Mouse (Mus musculus): ENCODE measurements around the gene Appl2. TPM values are rescaled to one million over a fixed set of nuclear protein-coding genes. Genes with fewer than 3 reads are reported as not detected.

Appl2 gene
- total RNA-seq, 2 experiments from 2014 or later: 7.3 to 16.3 TPM

- ATAC-seq (replicated peaks; ENCODE audit: low FRiP score, poor library complexity, severe bottlenecking): no peak
Measured at GRCm38 (mm10) chr10:83634461-83634860, 14.1 kb downstream of the Appl2 start.

DNA sequence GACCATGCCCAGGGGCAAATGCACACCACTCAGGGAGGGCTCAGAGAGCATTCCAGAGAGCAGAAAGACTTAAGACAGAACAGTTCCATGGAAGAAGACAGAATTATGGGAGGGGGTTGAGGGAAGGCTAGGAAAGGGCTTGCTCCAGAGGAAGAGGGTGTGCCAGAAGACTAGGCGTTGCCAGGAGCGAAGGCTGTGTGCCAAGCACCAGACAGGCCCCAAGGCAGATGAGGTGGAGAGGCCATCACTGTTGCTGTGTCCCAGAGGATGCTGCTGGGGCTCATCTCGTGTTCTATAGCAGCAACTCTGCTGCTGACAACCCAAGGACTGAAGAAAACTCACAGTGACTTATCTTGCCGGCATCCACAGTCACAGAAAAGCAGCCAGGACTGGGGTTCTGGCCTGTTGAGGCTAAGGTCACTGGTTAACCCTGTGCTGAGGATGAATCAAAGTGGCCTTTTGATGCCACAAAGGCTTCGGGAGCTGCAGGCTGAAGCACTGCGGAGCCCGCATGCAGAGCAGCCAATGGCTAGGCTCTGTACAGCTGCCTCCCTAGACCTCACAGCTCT is 15.6 kb downstream of the Appl2 start:
- ATAC-seq (replicated peaks; ENCODE audit: low FRiP score, poor library complexity, severe bottlenecking): no peak

DNA sequence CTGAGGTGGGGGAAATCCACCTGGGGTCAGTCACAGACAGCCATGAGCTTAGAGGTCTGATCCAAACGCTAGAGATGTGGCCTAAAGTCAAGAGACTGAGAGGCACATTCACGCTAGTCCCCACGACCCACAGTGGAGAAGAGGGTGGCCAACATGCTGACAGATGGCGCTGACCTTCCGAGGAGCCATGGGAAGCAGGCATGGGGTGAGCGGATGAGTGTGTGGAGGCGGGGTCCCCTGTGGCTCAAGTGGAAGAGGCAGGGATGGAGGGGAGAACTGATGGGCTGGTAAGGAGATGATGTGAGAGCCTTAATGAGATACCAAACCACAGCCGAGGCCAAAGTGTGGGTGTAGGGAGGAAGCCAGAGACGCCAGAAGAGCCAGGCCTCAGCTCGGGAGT is 16.8 kb downstream of the Appl2 start:
- no peak for ATAC-seq (replicated peaks; ENCODE audit: low FRiP score, poor library complexity, severe bottlenecking)

DNA sequence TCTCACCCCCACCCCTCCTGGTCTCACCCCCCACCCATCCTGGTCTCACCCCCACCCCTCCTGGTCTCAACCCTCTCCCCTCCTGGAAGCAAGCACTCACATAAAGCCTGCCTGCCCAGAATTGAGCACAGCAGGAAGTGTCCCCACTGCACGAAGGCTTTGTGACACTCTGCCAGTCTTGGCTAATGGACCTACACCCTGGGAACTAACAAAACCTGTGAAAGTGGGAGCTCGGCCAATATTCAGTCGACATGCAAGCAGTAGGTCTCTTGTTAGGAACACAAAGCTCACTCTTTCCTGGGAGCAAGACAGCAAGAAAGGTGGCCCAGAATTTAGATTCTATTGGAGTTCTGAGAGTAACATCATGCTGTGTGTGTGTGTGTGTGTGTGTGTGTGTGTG is 17.6 kb downstream of the Appl2 start:
- no peak for ATAC-seq (replicated peaks; ENCODE audit: low FRiP score, poor library complexity, severe bottlenecking)

DNA sequence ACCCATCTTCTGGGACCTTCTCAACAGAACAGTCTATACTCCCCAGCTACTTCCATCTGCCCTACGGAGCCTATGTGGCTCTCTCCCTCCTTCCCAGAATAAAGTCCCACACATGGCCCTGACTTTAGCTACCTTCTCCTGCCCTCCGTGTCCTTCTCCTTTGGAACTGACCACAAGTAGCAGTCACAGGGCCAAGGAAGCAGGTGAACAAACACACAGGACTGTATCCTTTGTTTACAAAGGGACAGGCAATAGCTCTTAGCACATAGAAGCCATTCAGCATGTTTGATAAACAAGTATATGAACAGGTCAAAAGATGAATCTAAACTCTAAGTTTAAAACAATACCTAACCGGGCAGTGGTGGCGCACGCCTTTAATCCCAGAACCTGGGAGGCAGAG is 18.7 kb downstream of the Appl2 start:
- ATAC-seq (replicated peaks; ENCODE audit: low FRiP score, poor library complexity, severe bottlenecking): no peak

- peak; percentile 25; the same call in 1 of the 2 replicates for ATAC-seq (replicated peaks; ENCODE audit: low FRiP score, poor library complexity, severe bottlenecking)
Measured at GRCm38 (mm10) chr10:83629190-83629781, 19.3 kb downstream of the Appl2 start.

DNA sequence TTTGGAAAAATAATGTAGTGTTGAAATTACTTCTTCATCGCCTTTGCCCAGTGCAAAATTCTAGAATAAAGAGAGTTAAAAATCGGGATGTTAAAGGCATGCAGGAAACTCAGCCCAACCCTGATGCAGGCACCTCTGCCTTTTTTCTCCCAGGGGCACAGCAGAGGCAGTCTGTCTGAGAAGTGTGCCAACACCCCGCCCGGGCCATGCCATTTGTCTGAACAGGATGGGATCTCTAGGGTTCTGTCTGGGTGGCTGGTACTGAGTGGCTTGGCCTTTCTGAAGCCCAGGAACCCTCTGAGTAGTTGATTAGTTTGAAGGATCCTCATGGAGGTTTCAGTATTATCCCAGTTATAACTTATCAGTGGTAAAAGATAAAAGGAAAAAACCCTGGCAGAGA is 20.3 kb downstream of the Appl2 start:
- no peak for ATAC-seq (replicated peaks; ENCODE audit: low FRiP score, poor library complexity, severe bottlenecking)

GRCm38 (mm10) chr10:83627113-83627687 is 21.3 kb downstream of the Appl2 start:
- ATAC-seq (replicated peaks; ENCODE audit: low FRiP score, poor library complexity, severe bottlenecking): no peak

DNA sequence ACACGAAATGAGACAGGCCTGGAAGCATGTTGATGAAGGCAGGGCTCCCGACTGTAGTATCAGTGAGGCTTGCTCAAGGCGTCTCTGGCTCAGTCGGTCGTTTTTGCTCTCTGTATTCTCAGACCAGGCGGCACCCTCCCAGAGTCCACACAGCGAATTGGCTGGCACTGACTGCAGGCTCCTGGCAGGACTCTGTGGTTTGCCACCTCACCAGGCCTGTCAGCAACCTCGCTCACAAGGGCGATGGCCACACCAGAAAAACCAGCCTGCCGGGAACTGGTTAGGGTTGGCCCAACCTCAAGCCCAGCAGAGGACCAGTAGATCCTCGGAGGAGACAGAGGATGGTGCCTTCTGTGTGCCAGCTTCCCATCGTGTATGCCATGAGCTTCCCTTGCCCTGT is 23.7 kb downstream of the Appl2 start:
- no peak for ATAC-seq (replicated peaks; ENCODE audit: low FRiP score, poor library complexity, severe bottlenecking)

DNA sequence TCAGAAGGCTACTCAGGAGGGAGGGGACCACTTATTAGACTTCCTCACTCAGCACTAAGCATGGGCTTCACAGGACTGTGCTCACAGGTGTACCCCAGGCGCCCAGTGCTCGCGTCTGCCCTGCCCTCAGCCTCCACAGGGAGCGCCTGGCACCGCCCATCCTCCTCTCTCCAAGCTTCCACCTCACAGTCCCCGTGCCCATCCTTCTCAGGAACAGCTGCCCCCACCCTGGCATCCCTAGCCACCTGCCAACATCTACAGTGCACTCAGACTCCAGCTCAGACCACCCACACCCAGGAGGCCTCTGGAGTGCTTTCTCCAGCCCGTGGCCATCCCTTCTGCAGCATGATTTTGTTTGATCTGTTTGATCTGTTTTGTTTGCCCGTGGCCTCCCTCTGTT is 24.5 kb downstream of the Appl2 start:
- ATAC-seq (replicated peaks; ENCODE audit: low FRiP score, poor library complexity, severe bottlenecking): no peak

DNA sequence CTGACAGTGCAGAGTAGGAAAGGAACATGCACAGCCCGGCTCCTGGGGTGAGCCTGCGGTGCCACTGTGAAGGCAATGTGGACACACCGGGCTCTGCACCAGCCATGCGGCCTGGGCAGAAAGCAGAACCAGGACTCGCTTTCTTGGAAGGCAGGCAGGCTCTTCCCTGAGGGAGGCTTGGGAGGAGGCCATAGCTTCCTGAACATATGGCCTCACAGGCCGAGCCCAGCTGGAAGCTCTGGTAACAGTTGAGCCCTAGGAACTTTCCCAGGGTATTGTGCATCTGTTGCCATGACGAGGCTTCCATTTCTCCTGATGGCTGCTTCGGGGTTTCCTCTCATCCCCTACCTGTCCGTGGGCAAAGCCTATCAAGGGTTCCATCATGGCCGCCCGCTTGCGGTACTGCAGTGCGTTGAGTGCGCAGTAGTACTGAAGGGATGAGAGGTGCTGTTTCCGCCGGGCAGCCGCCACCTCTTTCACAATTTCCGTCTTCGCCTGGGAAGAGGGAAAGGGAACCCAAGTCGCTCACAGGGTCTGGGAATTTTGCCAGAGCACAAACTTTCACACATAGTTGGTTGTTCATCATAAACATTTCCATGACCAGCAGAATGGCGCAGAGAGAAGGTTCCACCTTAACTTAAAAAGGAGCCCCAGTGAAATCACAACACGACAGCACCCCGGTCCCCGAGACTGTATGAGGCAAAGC is 28.0 kb downstream of the Appl2 start:
- no peak for ATAC-seq (replicated peaks; ENCODE audit: low FRiP score, poor library complexity, severe bottlenecking)

DNA sequence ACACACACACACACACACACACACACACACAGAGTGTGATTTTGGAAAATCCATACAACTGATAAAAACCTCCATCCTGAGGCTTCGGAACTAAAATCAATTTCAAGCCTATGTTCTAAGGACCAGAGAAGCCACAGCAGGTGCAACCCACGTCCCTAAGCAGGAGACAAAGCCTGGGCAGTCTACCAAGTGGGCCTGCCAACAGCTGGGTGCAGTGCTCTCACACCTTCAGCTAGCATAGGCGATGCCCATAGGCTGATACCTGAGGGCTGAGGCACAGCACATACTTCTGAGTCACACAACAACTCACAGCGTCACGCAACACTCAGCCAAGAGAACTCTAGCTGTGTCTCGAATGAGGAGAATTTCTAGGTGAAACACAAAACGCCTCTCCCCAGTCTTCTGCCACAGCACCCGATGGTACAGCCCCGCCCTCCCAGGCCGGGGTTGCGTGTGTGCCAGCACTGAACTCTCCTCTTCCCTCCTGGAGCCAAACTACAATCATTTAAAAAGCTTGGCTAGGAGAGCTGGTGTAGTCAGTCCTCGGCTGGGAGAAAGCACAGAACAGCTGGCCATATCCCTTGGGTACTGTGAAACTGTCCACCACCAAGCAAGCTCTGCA is 29.6 kb downstream of the Appl2 start:
- no peak for ATAC-seq (replicated peaks; ENCODE audit: low FRiP score, poor library complexity, severe bottlenecking)

GRCm38 (mm10) chr10:83617366-83617765 is 31.2 kb downstream of the Appl2 start:
- no peak for ATAC-seq (replicated peaks; ENCODE audit: low FRiP score, poor library complexity, severe bottlenecking)

GRCm38 (mm10) chr10:83612648-83613215 is 35.8 kb downstream of the Appl2 start:
- no peak for ATAC-seq (replicated peaks; ENCODE audit: low FRiP score, poor library complexity, severe bottlenecking)

DNA sequence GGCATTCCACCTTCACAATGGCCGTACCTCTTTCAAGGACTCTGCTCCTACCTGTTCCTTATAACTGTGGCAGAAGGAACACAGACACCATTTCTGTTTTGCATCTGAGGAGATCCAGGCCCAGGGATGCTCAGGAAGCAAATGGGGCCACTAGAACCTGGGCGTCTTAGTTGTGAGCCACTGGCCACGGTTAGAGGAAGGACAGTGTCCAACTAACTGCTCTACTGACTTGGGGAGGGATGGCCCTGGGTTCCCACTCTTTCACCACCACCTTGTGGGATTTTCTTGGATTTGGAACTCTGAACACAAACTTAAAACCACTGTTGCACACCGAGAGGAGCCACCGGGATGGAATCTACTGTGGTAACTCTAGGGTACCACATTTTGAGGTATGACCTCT is 36.7 kb downstream of the Appl2 start:
- ATAC-seq (replicated peaks; ENCODE audit: low FRiP score, poor library complexity, severe bottlenecking): no peak

- ATAC-seq (replicated peaks; ENCODE audit: low FRiP score, poor library complexity, severe bottlenecking): no peak
Measured at GRCm38 (mm10) chr10:83610518-83610917, 38.0 kb downstream of the Appl2 start.

GRCm38 (mm10) chr10:83608596-83608995 is 39.9 kb downstream of the Appl2 start:
- no peak for ATAC-seq (replicated peaks; ENCODE audit: low FRiP score, poor library complexity, severe bottlenecking)

- ATAC-seq (replicated peaks; ENCODE audit: low FRiP score, poor library complexity, severe bottlenecking): no peak
Measured at GRCm38 (mm10) chr10:83607111-83607510, 41.4 kb downstream of the Appl2 start.

- ATAC-seq (replicated peaks; ENCODE audit: low FRiP score, poor library complexity, severe bottlenecking): no peak
Measured at GRCm38 (mm10) chr10:83605637-83606183, 42.8 kb downstream of the Appl2 start.

- no peak for ATAC-seq (replicated peaks; ENCODE audit: low FRiP score, poor library complexity, severe bottlenecking)
Measured at GRCm38 (mm10) chr10:83603956-83604564, 44.5 kb downstream of the Appl2 start.
